Mouse (Mus musculus) brain, adult 2 months (tissue): ENCODE results near the gene C1rl.
"Not testable (repeated sequence)": the region's sequence is repeated elsewhere in the genome, so short reads cannot be mapped to it uniquely, and the experiment has no call there.

Source experiments
- DNase-seq: peaks from one replicate; pipeline ENCODE4 v3.0.0; 2011; ENCODE audit warnings: low read depth, low spot score

Gene C1rl

DNA sequence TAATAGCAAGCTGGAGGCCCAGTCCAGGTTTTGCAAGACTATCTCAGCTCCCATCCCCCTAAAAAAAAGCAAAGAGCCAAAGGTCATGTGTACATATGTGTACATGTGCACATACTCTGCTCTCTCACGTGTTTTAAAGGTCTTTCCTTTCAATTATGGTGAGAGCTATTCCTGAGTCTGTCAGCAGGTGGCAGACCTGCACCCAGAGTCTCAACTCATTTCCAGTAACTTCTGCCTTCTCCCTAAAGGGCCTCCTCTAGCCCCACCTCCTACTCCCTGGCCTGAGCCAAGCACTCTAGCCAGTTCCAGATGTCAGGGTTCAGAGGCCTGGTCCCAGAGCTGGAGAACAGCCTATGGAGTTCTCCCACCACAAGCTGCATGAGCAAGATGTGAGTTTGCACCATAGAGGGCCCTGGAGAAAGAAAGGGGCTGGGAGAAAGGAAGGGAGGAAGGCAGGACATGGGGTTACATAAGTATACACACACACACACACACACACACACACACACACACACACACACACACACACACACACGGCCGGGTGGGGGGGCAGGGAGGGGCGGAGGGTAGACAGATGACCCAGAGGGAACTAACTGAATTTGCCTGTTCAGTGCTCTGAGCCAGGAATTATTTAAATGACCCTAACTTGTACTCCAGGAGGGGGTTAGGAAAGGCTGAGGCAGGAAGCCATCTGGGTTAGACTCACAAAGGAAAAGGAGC, at the start of gene C1rl:
TSS of gene C1rl (plus strand) at position 272 of the 720 bp plus-strand sequence.
- DNase-seq = peak; percentile 75

DNA sequence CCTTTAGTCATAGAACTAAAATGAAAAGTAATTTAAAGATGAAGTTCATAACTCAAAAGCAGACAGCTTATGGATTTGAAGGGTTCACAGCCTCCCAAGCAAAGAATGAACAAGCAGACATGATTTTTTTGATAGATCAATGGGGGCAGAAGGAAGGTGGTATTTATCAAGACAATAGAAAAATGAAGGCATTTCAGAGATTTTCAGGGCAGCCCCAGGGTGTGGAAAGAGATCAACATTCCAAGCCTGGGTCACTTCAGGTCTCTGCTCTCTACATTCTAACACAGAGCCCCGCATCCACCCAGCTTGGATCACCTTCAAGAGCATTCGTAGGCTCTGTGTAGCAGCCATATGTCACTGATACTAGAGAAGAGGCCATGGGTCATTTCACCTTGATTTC, 49.6 kb upstream of the C1rl start:
- no peak for DNase-seq

DNA sequence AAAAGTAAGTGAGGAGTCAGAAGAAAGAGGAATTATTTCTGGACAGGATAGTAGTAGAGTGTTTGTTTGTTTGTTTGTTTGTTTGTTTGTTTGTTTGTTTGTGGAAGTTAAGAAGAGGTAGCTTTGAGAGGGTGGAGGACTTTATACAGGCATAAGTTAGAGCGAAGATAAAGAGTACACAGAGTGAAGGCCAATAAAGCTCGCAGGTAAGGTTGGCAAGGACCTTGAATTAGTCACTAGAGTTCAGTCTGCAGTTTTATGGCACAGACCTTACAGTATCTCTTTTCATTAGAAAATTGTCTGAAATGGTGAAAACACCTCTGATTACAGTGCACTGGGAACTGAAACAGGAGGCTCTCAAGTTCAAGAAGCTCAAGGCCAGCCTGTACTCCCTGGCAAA, 46.9 kb upstream of the C1rl start:
- DNase-seq = no peak

DNA sequence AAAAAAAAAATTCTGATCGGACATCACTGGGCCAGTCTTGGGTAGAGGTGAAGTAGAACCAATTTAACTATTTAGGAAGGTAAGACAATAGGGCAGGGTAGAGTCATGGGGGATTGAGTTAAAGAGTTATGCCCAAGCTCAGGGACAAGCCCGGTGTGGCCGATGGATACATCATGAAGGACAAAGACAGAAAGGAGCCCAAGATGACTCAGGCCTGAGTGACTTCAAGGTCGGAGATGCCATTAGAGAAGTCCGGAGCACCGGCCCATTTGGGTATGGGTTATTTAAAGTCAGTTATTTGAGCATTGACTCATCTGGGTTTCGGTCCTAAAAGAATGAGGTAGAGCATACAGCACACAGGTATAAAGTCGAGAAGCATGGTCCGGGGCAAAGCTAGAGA, 46.5 kb upstream of the C1rl start:
- no peak for DNase-seq

DNA sequence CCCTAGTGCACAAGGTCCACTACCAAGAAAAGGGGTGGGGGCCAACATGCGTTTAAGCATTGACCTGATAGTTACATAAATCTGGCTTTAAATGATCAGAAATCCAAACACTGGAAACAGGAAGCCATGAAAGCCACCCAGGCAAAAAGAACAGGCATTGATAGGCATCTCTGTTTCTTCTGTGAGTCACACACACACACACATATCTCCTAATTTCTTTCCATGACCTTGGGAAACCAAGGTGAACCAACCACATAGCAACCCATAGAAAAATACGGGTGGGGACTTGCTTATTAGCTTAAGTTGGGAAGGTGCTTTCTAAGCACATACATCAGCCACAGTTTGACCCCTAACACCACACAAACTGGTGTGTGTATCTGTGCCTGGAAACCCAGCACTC, 45.6 kb upstream of the C1rl start:
- DNase-seq = no peak

GRCm38 (mm10) chr6:124448186-124448852, 44.6 kb upstream of the C1rl start:
- DNase-seq = peak; percentile 54

- no peak for DNase-seq
Measured at GRCm38 (mm10) chr6:124448959-124449667, 43.8 kb upstream of the C1rl start.

- no peak for DNase-seq
Measured at GRCm38 (mm10) chr6:124449668-124450383, 43.1 kb upstream of the C1rl start.

- DNase-seq = no peak
Measured at GRCm38 (mm10) chr6:124451995-124452394, 40.9 kb upstream of the C1rl start.

- no peak for DNase-seq
Measured at GRCm38 (mm10) chr6:124453756-124454155, 39.2 kb upstream of the C1rl start.

- DNase-seq = no peak
Measured at GRCm38 (mm10) chr6:124456243-124456642, 36.7 kb upstream of the C1rl start.

- no peak for DNase-seq
Measured at GRCm38 (mm10) chr6:124457827-124458226, 35.1 kb upstream of the C1rl start.

DNA sequence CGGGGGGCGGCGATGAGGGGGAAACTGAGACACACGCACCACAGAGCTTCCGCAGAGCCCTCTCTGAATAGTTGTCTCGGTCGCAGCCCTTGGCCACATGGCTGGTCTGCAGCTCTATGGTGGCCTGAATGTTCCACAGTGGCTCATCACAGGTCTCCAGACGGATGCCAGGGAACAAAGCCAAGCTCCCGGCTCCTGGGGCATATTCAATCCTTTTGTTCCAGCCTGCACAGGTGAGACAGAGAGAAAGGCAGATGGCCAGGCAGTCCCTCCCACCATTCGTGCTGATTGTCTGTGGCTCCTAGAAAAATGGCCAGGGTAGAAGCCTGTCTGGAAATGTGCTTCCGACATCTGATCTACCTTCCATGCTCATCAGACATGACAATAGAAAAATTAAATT, 34.4 kb upstream of the C1rl start:
- DNase-seq = peak; percentile 99

- DNase-seq = no peak
Measured at GRCm38 (mm10) chr6:124459388-124459787, 33.5 kb upstream of the C1rl start.

DNA sequence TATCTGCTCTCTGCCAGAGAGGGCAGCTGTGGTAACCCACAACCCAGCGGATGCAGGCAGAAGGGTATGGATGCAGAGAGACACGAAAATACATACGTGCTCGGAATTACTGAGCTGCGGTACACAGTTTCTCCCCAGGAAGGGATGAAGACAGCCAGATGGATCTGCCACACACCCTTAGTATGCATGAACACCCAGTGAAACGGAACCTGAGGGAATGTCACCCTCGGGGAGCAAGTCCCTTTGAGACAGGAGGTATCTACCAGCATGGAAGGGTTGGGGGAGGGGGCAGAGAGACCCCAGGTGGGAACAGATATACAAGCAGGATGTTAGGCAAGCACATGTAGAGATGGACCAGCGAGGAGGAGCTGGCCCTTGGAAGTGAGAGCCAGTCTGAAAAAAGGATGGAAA, 29.0 kb upstream of the C1rl start:
- DNase-seq = peak; percentile 56

- DNase-seq = peak; percentile 99
Measured at GRCm38 (mm10) chr6:124464305-124465271, 28.3 kb upstream of the C1rl start, which contains the start of gene Clstn3. TSS of gene Clstn3 (minus strand) at chr6:124464794.

- DNase-seq = peak; percentile 41
Measured at GRCm38 (mm10) chr6:124465299-124465698, 27.6 kb upstream of the C1rl start.

DNA sequence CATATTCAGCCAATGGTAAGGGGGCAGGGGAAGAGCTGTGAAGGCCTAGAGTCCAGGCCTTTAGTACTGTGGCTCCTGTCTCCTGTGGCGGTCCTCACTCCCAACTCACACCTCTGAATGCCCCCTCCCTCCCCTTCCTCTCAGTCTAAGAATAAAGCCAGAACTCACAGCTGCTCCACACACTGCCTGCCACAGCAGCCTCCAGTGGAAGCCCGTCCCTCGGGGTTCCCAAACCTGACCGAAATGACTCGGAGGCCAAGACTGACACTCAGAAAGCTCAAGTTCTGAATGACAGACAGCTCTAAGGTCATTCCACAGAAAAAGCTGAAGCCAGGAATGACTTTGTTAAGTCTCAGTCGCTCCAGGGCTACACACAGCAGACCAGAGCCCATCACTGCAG, 27.2 kb upstream of the C1rl start:
- no peak for DNase-seq

- DNase-seq = no peak
Measured at GRCm38 (mm10) chr6:124471121-124471520, 21.8 kb upstream of the C1rl start.

- not testable (repeated sequence) for DNase-seq
Measured at GRCm38 (mm10) chr6:124471783-124472638, 20.9 kb upstream of the C1rl start.
